In the genomic region with DNA sequence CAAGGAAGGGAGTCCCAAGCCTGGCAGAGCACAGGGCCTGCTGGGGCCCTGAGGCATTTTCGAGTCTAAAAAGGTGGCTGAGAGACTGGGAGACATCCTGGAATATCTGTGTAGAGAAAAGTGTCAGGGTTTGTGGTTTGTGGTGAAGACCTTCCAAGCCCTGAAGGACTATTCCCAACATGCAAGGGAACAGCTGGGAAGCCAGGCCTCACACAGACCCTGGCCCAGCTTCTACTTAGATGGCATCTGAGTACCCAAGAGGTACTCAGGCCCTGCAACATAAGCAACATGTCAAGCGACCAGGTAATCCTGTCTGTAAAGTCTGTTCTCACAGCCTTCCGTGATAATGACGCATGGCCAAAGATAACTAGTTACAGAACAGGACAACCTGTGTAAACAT, we compare ENCODE assay signal across 17 mouse cellular contexts.
"Had no signal": no experiment of that assay in that cellular context is flagged by ENCODE, and none has a peak within 500 bp of the region (broad histone marks: within the 10 kb centered on the region; RNA-seq: fewer than 3 reads in every experiment).

No protein-coding gene starts in this region.

- H3K27ac ChIP-seq: neural tube, embryonic 12.5 days; neural tube, embryonic 13.5 days; neural tube, embryonic 15.5 days; stomach, embryonic 15.5 days; stomach, postnatal 0 days had no signal

- H3K4me3 ChIP-seq: neural tube, embryonic 12.5 days; neural tube, embryonic 13.5 days; neural tube, embryonic 15.5 days; stomach, embryonic 15.5 days had no signal

- H3K4me2 ChIP-seq: neural tube, embryonic 12.5 days; neural tube, embryonic 13.5 days; neural tube, embryonic 15.5 days; stomach, embryonic 15.5 days had no signal

- H3K36me3 ChIP-seq: neural tube, embryonic 12.5 days; neural tube, embryonic 13.5 days; neural tube, embryonic 15.5 days; stomach, embryonic 15.5 days had no signal

- DNase-seq: retina, postnatal 1 day; right cerebral cortex, adult 18-20 months; right cerebral cortex, postnatal 14 days; right cerebral cortex, postnatal 25 days; right cerebral cortex, postnatal 4 days; spleen, adult 18-20 months; thymus, adult 18-20 months; thymus, adult 2 months; thymus, postnatal 14 days; thymus, postnatal 25 days; thymus, postnatal 36 days; thymus, postnatal 4 days had no signal

- H3K4me1 ChIP-seq: stomach, embryonic 15.5 days had no signal

- H3K27me3 ChIP-seq: neural tube, embryonic 12.5 days; neural tube, embryonic 13.5 days; neural tube, embryonic 15.5 days; stomach, embryonic 15.5 days had no signal
